Mouse (Mus musculus): ENCODE measurements around the gene Msh3. TPM values are rescaled to one million over a fixed set of nuclear protein-coding genes. Genes with fewer than 3 reads are reported as not detected.

Msh3 gene
- total RNA-seq, 4 experiments from 2014 or later = 6.7 to 10.6 (median 8.2) TPM

- no peak for DNase-seq (ENCODE audit: low spot score)
Observed at GRCm38 (mm10) chr13:92330621-92331020, 24.2 kb downstream of the Msh3 start.

- DNase-seq (ENCODE audit: low spot score) = no peak
Observed at GRCm38 (mm10) chr13:92328000-92328399, 26.8 kb downstream of the Msh3 start.

GRCm38 (mm10) chr13:92326030-92326429 is 28.8 kb downstream of the Msh3 start:
- no peak for DNase-seq (ENCODE audit: low spot score)

- DNase-seq (ENCODE audit: low spot score) = no peak
Observed at GRCm38 (mm10) chr13:92320770-92321169, 34.0 kb downstream of the Msh3 start.

GRCm38 (mm10) chr13:92314613-92315012 is 40.2 kb downstream of the Msh3 start:
- no peak for DNase-seq (ENCODE audit: low spot score)

- DNase-seq (ENCODE audit: low spot score) = no peak
Observed at GRCm38 (mm10) chr13:92305680-92306079, 49.1 kb downstream of the Msh3 start, which contains the start of gene Gm20379. Gm20379 (plus strand) TSS chr13:92305980.

GRCm38 (mm10) chr13:92304291-92304690 is 50.5 kb downstream of the Msh3 start:
- no peak for DNase-seq (ENCODE audit: low spot score)

GRCm38 (mm10) chr13:92303062-92303948 is 51.5 kb downstream of the Msh3 start:
- DNase-seq (ENCODE audit: low spot score) = no peak

- no peak for DNase-seq (ENCODE audit: low spot score)
Observed at GRCm38 (mm10) chr13:92302466-92302865, 52.3 kb downstream of the Msh3 start.

- DNase-seq (ENCODE audit: low spot score) = no peak
Observed at GRCm38 (mm10) chr13:92301754-92302153, 53.0 kb downstream of the Msh3 start.

- DNase-seq (ENCODE audit: low spot score) = no peak
Observed at GRCm38 (mm10) chr13:92299522-92299921, 55.3 kb downstream of the Msh3 start.

- no peak for DNase-seq (ENCODE audit: low spot score)
Observed at GRCm38 (mm10) chr13:92297021-92297420, 57.8 kb downstream of the Msh3 start.

GRCm38 (mm10) chr13:92296490-92296889 is 58.3 kb downstream of the Msh3 start:
- DNase-seq (ENCODE audit: low spot score) = no peak

- no peak for DNase-seq (ENCODE audit: low spot score)
Observed at GRCm38 (mm10) chr13:92293883-92294282, 60.9 kb downstream of the Msh3 start.

GRCm38 (mm10) chr13:92291605-92292004 is 63.2 kb downstream of the Msh3 start:
- DNase-seq (ENCODE audit: low spot score) = no peak

- no peak for DNase-seq (ENCODE audit: low spot score)
Observed at GRCm38 (mm10) chr13:92277027-92277426, 77.8 kb downstream of the Msh3 start.

GRCm38 (mm10) chr13:92275292-92275691 is 79.5 kb downstream of the Msh3 start:
- no peak for DNase-seq (ENCODE audit: low spot score)

GRCm38 (mm10) chr13:92274274-92275198 is 80.3 kb downstream of the Msh3 start:
- DNase-seq (ENCODE audit: low spot score) = peak; percentile 57

GRCm38 (mm10) chr13:92267076-92267475 is 87.7 kb downstream of the Msh3 start:
- DNase-seq (ENCODE audit: low spot score) = no peak

GRCm38 (mm10) chr13:92263566-92263965 is 91.2 kb downstream of the Msh3 start:
- no peak for DNase-seq (ENCODE audit: low spot score)

GRCm38 (mm10) chr13:92261329-92261728 is 93.5 kb downstream of the Msh3 start:
- no peak for DNase-seq (ENCODE audit: low spot score)

- no peak for DNase-seq (ENCODE audit: low spot score)
Observed at GRCm38 (mm10) chr13:92255480-92255879, 99.3 kb downstream of the Msh3 start.
